Mouse (Mus musculus) CH12F3 (cell line): ENCODE measurements around the gene Tgm6.

Experiments used
- in situ Hi-C: fragments of 300-500 bp; cut with MboI; formaldehyde crosslinking; loops from 2 replicates; pipeline ENCODE4 v1.14.3; 2020; ENCODE audit warnings: low sequenced_read_pairs

Gene Tgm6

GRCm38 (mm10) chr2:130112116-130112515 lies at the start of gene Tgm6:
Gene Tgm6, plus strand, starts transcription at chr2:130112416.
- in situ Hi-C loops = no loop called here

GRCm38 (mm10) chr2:130068228-130068627 lies 44.0 kb upstream of the Tgm6 start:
- in situ Hi-C loops = no loop called here

DNA sequence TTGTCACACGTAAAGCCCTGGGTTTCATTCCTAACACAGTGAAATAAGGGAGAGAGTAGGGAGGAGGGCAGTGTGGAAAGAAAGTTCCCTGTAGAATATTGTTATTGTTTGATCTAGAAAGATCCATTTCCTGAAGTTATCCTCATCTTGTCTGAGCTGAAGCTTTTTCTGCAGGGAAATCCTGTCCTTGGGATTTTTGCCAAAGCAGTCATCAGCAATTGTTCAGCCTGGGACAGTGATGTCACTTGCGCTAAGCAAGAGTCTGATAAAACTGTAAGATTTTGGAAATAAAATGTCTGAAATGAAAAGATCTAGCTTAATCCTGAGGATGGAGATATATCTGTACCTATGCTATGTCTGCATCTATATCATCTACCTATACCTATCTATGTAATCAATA lies 41.8 kb upstream of the Tgm6 start:
- in situ Hi-C loops = no loop called here

DNA sequence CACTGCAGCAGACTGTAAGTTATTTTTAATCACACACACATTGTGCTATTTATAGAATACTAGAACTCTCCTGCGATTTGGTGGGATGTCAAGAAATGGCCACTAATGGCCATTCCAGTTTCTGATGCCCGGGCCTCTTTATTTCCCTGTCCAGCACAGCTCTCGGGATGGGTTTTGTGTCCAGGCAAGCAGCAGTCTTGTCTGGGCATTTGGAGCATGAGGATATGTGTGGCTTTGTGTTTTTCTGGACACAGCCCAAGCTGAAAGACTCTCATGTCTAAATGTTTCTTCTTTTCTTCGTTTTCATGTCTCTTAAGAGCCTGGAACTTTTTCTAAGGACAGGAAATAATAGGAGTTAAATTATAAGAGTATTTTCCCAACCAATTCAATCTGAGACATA lies 588 bp downstream of the Tgm6 start:
- in situ Hi-C loops = no loop called here

DNA sequence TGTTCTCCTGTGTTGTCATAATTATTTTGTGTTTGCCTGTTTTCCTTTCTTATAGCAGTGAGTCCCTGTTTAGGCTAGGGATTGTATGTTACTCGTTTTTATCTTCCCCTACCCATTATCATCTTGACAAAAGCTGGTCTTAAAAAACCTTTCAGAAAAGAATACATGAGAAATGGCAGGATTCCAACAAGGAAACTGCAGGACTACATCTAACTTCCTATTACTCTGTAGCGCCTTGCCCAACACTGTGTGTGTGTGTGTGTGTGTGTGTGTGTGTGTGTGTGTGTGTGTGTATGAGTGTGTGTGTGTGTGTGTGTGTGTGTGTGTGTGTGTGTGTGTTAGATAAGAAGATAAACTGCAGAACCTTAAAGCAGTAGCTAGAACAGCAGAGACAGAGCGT lies 1.2 kb downstream of the Tgm6 start:
- in situ Hi-C loops = no loop called here

DNA sequence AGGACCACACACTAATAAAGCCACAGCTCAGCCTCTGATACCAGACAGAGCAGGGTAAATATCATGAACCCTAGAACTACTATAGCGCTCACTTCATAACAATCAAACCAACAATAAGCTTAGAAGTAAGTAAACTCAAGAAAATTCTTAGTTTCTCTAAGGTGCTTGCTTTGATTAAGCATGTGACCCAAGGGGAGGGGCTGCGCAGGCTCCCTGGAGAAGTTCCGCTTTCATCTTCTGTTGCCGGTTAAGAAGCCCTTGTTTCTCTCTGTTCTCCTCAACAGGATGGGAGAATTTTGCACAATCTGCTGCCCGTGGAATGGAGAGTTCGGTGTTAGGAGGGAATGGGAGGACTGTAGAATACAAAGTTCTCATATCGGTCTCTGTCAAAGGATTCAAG lies 6.4 kb downstream of the Tgm6 start:
- in situ Hi-C loops = no loop called here

DNA sequence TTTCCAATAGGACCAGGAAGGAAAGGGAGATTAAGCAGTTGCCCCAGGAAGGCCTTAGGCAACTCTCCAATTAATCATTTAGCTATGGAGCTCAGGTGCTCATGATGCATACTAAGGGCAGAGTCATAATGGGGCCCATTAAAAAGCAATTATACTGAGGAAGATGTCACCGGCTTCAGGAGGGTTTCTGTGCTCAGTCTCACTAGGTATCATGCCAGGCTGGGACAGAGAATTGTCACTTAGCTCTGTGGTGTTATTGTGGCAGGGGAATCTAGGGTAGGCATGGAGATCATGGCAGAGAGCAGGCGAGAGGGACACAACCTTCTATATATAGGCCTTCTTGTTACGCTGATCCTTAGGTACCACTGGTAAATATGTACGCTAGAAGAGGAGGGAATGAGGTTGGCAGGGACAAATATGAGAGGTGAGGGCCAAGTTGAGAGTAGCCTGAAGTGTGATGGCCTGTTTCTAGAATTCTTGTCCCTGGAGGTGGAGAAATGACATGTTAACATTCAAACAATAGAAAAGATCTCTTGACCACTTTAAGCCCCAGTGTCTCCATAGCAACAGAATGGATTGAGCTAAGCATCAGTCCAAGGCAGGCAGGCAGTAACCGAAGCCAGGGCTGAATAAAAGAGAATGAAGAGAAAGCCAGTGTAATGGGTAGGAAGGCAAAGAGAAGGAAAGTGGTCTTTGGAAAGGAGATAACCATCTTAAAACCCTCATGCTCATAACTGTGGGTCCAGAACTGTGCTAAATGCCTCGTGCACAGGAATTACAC lies 13.3 kb downstream of the Tgm6 start:
- in situ Hi-C loops = no loop called here

DNA sequence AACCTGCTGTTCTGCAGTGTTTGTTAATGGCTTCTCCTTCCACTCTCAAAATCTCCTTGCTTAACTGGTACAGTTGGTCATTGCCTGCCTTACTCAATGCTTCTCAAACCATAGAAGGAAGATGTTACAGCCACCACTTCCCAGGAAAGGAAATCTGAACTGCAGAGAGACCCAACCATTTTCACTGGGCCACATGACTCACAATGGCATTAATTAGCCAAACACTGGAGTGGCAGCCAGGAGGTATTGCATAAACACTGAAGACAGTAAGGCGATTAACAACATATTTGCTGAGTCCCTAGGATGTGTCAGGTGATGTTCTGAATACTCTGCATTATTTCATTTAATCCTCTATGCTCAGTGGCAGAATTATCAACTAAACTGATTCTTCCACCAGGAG lies 13.9 kb downstream of the Tgm6 start:
- in situ Hi-C loops = no loop called here

GRCm38 (mm10) chr2:130129687-130130086 lies 17.5 kb downstream of the Tgm6 start:
- in situ Hi-C loops = no loop called here

DNA sequence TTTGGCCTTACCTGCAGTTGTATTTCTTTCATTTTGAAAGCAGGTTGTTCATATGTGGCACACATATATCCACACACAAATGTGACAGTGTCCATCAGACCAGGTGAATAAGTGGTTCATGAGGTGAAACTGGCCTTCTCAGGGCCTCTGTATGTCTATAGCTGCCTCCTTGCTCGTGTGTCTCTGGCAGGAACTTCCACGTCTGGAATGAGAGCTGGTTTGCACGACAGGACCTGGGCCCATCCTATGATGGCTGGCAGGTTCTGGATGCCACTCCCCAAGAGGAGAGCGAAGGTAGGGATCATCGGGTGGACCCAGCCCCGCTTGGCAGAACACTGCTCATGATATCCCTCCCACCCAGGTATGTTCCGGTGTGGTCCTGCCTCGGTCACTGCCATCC lies 30.8 kb downstream of the Tgm6 start:
- in situ Hi-C loops = no loop called here

DNA sequence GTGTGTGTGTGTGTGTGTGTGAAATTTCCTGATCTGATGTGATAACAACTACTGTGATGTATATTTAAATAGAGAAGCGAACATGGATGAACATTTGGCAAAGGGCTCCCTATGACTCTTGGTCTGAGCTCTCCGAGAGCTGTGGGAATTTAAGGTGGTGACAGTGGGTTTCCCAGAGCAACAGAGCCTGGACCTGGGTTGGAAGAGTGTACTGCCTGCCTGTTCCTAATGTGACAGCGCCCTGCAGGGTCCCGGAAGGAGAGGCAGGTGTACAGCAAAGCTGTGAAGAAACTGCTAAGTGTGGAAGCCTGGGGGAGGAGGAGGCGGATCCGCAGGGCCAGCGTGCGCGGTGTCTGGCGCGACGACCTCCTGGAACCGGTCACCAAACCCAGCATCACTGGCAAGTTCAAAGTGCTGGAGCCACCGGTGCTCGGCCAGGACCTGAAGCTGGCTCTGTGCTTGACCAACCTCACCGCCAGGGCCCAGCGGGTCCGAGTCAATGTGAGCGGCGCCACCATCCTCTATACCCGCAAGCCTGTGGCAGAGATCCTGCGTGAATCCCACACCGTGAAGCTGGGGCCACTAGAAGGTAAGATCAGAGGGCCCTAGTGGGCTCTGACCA lies 32.6 kb downstream of the Tgm6 start:
- in situ Hi-C loops = no loop called here

DNA sequence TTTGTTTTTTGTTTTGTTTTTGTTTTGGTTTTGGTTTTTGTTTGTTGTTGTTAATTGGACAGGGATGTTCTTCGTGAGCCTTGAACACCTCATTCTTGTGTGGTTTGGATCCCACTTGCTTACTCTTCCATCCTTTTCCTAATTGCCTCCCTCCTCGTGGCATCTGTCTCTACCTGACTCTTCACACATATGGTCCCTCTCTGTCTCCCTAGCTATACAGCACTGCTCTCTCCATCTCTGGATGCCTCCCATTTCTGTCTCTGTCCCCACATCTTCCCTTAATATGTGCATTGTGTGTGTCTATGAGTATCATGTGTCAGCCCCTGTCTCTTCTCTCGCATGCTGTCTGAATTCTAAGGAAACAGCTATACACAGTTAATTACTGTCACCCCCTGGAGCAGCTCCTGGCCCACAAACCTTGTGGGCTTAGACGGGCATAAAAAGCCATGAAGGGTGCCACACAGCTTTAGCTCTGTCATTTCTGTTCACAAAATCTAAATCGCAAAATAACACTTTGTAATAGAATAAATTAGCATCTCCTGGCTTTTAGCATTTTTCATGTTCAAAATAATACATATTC lies 34.0 kb downstream of the Tgm6 start:
- in situ Hi-C loops = no loop called here

DNA sequence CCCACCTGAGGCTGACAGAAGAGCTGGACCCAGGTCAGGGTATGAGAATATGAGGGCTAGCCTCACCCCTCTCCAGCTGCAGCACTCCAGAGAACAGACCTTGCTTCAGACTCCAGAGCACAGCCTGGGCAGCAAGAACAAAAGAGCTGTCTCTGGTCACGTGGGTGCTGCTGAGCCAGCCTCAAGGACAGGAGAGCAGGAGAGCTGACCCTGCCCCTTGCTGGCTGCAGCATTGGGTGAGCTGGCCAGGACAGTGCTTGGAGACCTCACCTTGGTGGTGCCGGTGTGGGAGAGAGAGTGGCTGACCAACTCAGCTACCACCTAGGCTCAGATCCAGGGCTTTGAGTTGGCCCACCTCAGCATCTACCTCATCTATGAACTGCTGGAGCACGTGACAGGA lies 43.0 kb downstream of the Tgm6 start:
- in situ Hi-C loops = no loop called here

DNA sequence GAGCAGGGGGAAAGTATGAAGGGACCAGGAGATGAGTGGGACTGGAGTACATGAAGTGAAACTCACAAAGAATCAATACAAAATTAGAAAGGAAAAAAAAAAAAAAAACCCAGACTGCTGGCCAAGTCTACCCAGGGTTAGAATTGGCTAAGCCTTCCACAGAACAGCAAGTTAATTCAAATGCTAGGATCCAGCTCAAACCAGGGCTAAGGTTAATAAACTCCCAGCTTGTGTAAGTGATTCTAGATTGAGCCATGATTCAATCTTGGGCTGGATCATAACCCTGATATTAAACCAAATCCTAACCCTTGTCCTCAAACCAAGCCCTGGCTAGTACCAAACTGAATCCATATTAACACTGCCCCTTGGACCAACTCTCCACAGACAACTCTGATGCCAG lies 43.6 kb downstream of the Tgm6 start:
- in situ Hi-C loops = no loop called here

DNA sequence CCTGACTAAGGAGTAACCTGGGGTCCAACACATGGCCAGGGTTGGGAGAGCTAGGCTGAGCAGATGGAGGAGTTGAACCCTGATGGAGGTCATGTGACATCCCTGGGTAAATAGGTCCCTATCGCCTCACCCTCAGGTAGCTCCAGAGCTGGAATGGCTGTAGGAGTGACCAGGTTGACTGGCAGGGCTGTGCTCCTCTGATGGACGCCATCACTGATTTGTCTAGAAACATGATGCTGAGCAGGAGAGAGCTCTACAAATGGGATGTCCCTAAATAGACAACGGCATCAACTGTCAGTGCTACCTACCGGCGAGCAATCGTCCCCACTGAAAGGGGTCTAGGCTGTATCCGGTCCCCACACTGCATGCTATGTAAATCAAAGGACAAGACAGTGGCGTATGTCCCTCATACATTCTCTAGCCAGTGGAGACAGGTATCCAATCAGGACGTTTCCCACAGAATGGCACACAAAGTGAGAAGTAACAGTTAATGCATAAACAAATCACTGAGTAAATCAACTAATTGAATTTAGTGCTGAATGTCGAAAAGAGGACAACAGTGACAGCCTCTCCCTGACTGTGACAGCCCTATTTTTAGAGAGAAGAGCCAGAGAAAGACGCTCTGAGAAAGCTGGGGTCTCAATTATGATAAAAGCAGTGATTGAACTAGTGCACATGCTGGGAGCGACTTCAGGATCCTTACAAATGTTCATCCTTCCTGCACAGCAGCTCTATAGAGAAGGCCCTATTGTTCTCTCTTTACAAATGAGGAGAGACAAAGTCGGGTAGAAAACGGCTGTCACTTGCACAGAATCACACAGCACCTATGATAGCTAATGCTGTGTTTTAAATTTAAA lies 45.2 kb downstream of the Tgm6 start:
- in situ Hi-C loops = no loop called here

- in situ Hi-C loops = no loop called here
These were observed 45.8 kb downstream of the Tgm6 start for GRCm38 (mm10) chr2:130158088-130158437.

DNA sequence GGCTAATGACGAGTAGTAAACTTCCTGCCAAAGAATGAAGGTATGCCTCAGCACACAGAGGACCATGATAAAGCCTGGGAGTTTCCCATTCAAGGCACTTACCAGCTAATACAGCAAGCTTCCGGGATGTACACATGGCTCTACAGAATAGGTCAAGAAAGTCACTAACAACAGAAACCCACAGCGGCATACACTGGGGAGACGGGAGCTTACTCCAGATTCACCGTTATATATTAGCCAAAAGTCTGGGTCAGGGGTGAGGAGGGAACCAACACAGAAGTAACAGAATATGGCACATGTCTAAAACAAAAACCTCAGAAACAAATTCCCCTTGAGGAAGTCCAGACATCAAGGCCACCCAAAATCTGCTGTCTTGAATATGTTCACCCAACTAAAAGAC lies 50.5 kb downstream of the Tgm6 start:
- in situ Hi-C loops = no loop called here

DNA sequence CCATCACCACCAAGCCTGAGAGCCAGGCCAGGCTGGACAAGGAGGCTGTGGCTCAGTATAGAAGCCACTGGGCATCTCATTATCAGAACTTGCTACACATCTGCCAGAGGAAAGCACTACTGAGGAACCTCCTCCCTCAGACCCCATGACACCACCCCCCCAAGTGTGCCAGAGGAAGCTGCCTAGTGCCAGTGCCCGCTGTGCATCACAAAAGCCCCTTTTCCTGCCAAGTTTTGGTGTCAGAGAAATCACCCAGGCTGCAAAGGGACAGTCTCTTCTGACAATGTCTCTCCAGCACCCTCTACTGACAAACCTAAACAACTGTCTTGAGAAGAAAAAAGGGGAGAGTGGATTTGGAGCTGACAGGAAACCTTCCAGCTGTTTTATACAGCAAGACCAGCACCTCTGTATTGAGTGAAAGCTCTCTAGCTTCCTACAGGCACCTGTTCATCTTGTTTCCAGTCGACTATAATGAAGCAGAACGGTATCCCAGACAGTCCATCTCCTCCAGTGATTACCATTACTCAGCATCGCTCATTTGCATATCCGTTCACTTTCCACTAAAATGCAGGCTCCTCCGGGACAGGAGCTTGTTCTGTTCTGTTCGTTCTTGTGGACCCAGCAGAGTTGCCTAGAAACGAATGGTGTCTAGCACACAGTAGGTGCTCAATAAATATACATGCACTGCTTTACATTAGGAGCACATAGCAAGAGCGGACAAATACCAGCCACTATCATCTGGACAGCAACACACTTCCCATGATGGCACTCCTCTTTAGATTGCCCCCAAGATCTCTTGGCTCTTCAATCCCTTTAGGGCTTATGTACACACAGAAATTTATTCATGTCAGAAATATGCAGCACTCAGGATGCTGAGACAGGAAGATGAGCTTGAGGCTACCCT lies 54.3 kb downstream of the Tgm6 start:
- in situ Hi-C loops = no loop called here

DNA sequence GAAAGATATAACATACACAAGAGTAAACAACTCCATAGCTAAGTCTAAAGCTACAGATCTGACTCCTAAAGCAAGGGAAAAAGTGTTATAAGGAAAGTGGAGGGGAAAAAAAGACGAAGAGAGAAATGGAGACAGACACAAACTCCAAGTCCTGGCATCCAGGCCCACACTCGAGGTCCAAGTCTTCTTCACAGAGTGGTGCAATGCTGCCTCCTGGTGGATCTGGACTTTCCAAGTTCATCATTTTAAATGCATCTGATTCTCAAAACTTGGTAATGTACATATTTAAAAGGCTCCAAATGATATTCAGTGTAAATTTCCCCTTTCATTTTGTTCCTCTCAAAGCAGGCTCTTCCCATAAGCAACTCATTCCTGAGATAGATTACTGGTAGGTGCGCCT lies 55.6 kb downstream of the Tgm6 start:
- in situ Hi-C loops = no loop called here

DNA sequence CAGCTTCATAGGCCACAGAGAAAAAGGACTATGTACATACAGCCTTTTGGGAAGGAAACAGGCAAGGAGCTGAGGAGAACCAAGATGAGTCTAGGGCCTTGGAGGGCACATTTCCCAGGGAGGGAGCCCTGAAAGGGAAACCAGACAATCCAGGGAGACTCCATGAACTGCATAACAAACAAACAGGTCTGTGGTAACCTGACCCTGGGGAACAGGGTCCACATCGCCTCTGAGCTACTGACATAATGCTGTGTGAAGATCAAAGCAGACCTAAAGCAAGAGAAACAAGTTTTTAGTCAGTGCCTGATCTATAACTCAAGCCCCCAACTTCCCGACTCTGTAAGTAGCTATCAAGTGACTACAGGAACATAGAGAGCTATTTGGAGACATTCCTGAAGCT lies 59.5 kb downstream of the Tgm6 start:
- in situ Hi-C loops = no loop called here

GRCm38 (mm10) chr2:130176820-130177219 lies 64.6 kb downstream of the Tgm6 start:
- in situ Hi-C loops = no loop called here
